Mouse (Mus musculus) spleen, adult 2 months (tissue): ENCODE results near the gene Adcy4.

Experiments used
- CTCF ChIP-seq: fragments of 200-500 bp; IDR thresholded peaks from 2 replicates; pipeline ENCODE4 v1.5.1; 2011; ENCODE audit warnings: mild to moderate bottlenecking, inconsistent platforms; ENCODE audit not compliant: insufficient read depth, insufficient read length, insufficient replicate concordance; ENCODE audit errors: extremely low read depth
- POLR2A ChIP-seq: fragments of 200-500 bp; IDR thresholded peaks from 2 replicates; pipeline ENCODE4 v1.6.1; 2011; ENCODE audit warnings: low read depth, low read length, inconsistent platforms

- TF ChIP-seq CTCF (no peak), POLR2A (no peak)
Measured at GRCm38 (mm10) chr14:55769087-55769703, 14.7 kb downstream of the Adcy4 start.
